Mouse (Mus musculus) common myeloid progenitor, adult 5-6 weeks (primary cell): ENCODE results near the gene Lpar5. TPM values are rescaled to one million over a fixed set of nuclear protein-coding genes. Genes with fewer than 3 reads are reported as not detected.
A peak's percentile ranks its signal among the peaks of the same experiment; 100 is the strongest.

Experiments used
- ATAC-seq: replicated peaks from 2 replicates; pipeline ENCODE4 v1.8.0; 2016; ENCODE audit warnings: low read depth, mild to moderate bottlenecking, moderate TSS enrichment, inconsistent platforms; ENCODE audit not compliant: poor library complexity, severe bottlenecking
- total RNA-seq: library from RNA; stranded (forward); fragments of 200-1000, 187-1606 nt; gene quantifications from 2 replicates; pipeline ENCODE4 v1.2.3, GENCODE M21; 2017

Gene Lpar5
- total RNA-seq, 1 experiment from 2014 or later: 6.9 TPM

DNA sequence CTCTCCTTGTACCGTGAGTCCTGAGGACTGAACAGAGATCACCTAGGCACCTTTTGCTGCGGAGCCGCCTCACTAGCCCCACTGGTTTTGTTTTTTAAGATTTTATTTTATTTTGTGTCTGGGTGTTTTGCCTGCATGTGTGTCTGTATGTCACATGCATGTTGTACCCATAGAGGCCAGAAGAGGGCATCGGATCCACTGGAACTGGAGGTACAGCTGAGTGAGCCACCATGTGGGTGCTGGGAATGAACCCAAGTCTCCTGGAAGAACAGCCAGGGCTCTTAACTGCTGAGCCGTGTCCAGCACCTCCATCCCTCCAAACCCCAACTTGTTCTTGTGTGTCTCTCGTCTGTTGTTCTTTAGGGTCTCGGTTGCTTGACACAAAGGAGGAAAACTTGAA is 43.2 kb downstream of the Lpar5 start:
- ATAC-seq: peak; percentile 55

DNA sequence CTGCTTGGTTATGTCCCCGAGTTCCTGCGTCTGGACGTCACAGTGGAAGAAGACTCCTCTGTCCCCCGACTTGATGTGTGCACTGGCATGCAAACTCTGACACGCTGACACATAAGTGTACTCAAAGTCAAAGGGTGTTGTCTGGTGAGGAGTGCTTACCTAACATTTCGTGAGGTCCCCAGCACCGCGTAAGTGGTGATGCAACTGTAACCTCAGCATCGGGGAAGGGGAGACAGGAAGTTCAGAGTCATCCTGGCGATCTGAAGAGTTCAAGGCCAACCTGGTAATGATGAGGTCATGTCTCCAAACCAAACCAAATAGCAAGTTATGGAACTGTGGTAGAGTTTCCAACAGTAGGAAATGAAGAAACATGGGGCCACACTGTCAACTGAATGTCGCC is 44.8 kb downstream of the Lpar5 start:
- peak; percentile 31; the same call in 1 of the 2 replicates for ATAC-seq

DNA sequence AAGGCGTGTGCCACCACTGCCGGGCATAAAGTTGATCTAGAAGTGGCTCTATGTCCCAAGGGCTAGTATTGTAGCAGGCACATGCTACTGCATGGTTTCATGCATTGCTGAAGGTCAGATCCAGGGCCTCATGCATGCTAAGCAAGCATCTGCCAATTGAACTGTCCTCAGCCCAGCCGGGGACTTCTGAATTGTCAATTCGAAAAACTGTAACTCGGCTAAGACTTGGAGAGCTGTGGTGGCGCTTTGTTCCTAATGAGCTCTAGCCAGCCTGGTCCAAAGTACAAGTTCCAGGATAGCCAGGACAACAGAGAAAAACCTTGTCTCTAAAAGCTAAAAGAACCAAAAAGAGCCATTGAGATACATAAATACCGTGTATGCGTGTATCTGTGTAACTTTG is 51.7 kb downstream of the Lpar5 start:
- ATAC-seq: no peak

DNA sequence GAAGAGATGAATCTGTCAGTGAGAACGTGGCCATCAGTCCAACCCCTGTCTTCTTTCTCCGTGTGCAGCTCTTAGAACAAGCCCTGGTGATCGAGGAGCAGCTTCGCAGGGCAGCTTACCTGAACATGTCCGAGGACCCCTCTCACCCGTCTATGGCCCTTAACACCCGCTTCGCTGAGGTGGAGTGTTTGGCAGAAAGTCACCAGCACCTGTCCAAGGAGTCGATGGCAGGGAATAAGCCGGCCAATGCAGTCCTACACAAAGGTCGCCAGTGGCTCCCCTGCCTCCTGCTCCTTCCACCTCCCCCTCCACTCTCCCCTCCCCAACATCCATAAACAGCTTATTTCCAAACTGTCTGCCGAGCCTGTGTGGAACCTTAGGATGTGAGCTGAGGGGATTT is 61.0 kb downstream of the Lpar5 start:
- ATAC-seq: no peak

DNA sequence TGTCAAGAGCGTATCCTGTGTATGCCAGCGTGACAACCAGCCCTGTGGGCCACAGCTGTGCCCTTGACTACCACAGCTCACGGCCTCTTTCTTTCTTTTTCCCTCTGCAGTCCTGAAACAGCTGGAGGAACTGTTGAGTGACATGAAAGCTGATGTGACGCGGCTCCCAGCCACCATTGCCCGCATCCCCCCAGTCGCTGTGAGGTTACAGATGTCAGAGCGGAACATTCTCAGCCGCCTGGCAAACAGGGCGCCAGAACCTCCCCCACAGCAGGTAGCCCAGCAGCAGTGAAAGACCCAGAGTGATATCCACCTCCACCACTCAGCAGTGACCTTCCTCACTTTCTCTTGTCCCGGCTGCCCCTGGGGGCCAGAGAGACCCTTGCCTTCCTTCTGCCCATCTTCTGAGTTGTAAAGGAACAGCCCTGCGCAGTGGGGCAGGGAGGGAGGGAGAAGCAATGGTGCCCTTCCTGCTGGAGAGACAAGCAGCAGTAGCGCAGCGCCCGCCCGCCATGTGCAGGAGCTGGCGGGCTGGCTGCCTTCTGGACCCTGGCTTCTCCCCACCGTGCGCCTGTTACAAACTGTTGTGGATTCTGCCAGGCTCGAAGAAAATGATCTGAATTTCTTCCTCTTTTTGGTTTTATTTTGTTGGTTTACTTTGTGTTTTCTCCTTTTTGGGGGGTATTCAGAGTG is 62.1 kb downstream of the Lpar5 start:
- ATAC-seq: no peak

DNA sequence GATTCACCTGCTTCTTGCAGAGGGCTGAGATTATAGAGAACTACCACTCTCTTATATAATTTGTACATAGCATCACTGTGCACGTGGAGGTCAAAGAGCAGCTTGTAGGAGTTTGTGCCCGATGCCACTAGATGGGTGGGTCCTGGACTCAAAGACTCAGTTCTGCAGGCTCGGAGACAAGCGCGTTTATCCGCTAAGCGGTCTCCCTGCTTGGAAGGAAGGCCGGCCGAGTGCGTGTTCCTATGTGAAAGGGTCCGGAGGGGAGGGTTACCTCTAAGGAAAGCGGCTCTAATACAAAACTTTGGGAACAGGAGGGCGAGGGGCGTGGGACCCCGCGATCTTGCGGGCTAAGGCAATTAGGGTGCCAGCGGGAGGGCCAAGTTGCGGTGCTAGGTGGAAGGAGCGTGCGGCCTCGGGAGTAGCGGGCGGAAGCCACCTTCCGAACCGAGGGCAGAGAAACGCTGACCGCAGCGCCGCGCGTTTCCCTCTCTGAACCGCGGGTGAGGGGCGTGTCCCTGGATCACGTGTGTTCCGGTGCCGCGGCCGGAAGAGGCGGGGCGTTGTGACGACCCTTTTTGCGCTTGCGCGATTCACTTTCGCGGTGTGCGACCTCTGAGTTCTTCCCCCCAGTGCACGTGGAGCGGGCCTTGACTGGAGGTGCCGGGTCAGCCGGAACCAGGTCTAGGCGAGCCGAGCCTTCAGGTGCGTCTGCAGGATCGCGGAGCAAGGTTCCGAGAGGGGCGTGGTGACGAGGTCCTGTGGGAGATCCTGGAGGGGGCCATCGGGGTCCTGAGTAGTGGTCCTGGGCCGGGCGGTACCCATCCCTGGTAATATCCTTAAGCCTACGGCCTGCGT is 63.8 kb downstream of the Lpar5 start, which contains the start of gene Nop2:
Gene Nop2 (plus strand): TSS at position 608 of the 855 bp plus-strand sequence.
- peak; percentile 91 for ATAC-seq

Other genes with a start within 250 kb of the Lpar5 start
- 76.5 and 84.3 TPM in 2 replicates for gene Usp5, start 238.4 kb upstream of the Lpar5 start, total RNA-seq
- gene Cdca3, start 238.4 kb upstream of the Lpar5 start, total RNA-seq: 73.5 and 92.1 TPM in 2 replicates
- gene Gnb3, start 227.6 kb upstream of the Lpar5 start, total RNA-seq: not detected in 2 replicates
- 8.3 and 8.7 TPM in 2 replicates for gene P3h3, start 210.2 kb upstream of the Lpar5 start, total RNA-seq
- 0.24 and 0.32 TPM in 2 replicates for gene Gpr162, start 203.9 kb upstream of the Lpar5 start, total RNA-seq
- gene Cd4, start 179.7 kb upstream of the Lpar5 start, total RNA-seq: 0.73 TPM in 2 replicates
- 0.82 and 1.6 TPM in 2 replicates for gene Lag3, start 156.2 kb upstream of the Lpar5 start, total RNA-seq
- gene Ptms, start 147.8 kb upstream of the Lpar5 start, total RNA-seq: 40.3 and 71.3 TPM in 2 replicates
- gene Mlf2, start 136.5 kb upstream of the Lpar5 start, total RNA-seq: 54.9 and 61.1 TPM in 2 replicates
- 45.6 and 48.1 TPM in 2 replicates for gene Cops7a, start 102.4 kb upstream of the Lpar5 start, total RNA-seq
- gene Pianp, start 71.2 kb upstream of the Lpar5 start, total RNA-seq: not detected in 2 replicates
- 19.7 and 27.0 TPM in 2 replicates for gene Zfp384, start 58.8 kb upstream of the Lpar5 start, total RNA-seq
- 52.8 and 69.9 TPM in 2 replicates for gene Ing4, start 28.2 kb upstream of the Lpar5 start, total RNA-seq
- gene Acrbp, start 18.2 kb upstream of the Lpar5 start, total RNA-seq: 2.3 and 5.4 TPM in 2 replicates
- gene Chd4, start 28.1 kb downstream of the Lpar5 start, total RNA-seq: 444 and 506 TPM in 2 replicates
- gene Nop2, start 64.0 kb downstream of the Lpar5 start, total RNA-seq: 85.9 and 92.8 TPM in 2 replicates
- 16.5 and 19.5 TPM in 2 replicates for gene Iffo1, start 77.3 kb downstream of the Lpar5 start, total RNA-seq
- 769 and 809 TPM in 2 replicates for gene Gapdh, start 98.5 kb downstream of the Lpar5 start, total RNA-seq
- 272 and 344 TPM in 2 replicates for gene Ncapd2, start 123.8 kb downstream of the Lpar5 start, total RNA-seq
- gene Mrpl51, start 123.9 kb downstream of the Lpar5 start, total RNA-seq: 97.3 and 99.1 TPM in 2 replicates
- gene Vamp1, start 147.6 kb downstream of the Lpar5 start, total RNA-seq: 4.9 and 8.0 TPM in 2 replicates
- gene Tapbpl, start 163.9 kb downstream of the Lpar5 start, total RNA-seq: 18.8 and 20.2 TPM in 2 replicates
- 66.4 and 98.2 TPM in 2 replicates for gene Cd27, start 169.1 kb downstream of the Lpar5 start, total RNA-seq
- gene Tuba3a, start 218.1 kb downstream of the Lpar5 start, total RNA-seq: not detected in 2 replicates
- gene Ltbr, start 246.0 kb downstream of the Lpar5 start, total RNA-seq: 23.2 and 25.0 TPM in 2 replicates